Mouse (Mus musculus): ENCODE data around the gene Adig.

- TF ChIP-seq EP300 (IDR thresholded peaks at IDR 0.05) (no peak), CTCF (IDR thresholded peaks at IDR 0.05) (no peak)
Measured at GRCm38 (mm10) chr2:158462450-158462849, 40.0 kb upstream of the Adig start.
